Mouse (Mus musculus): Measurements from ENCODE around the gene Vmn1r219. TPM values are rescaled to one million over a fixed set of nuclear protein-coding genes. Genes with fewer than 3 reads are reported as not detected.
"Not testable (repeated sequence)": the region's sequence is repeated elsewhere in the genome, so short reads cannot be mapped to it uniquely, and the experiment has no call there.

Vmn1r219 gene
- polyA plus RNA-seq (2017; shearing (Covaris generic)): not detected

DNA sequence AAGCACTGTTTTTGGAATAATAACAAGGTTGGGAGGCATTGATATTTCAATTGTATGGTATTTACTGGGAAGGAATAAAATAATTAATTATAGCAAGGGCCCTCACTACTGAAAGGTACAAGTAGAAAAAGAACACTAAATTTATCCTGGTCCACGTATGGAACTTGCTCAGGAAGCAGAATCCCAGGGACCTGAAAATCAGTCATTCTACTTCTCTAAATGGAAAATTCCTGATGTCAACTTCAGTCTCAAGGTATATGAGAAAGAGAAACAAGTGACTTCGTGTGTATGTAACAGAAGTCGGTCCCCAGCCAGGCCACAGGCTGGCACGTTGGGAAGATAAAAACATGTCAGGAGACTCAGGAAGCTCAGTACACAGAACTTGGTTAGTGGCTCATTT is at the start of gene Vmn1r219:
Vmn1r219 (plus strand) TSS at position 301 of the 400 bp plus-strand sequence.
- ATAC-seq: no peak

DNA sequence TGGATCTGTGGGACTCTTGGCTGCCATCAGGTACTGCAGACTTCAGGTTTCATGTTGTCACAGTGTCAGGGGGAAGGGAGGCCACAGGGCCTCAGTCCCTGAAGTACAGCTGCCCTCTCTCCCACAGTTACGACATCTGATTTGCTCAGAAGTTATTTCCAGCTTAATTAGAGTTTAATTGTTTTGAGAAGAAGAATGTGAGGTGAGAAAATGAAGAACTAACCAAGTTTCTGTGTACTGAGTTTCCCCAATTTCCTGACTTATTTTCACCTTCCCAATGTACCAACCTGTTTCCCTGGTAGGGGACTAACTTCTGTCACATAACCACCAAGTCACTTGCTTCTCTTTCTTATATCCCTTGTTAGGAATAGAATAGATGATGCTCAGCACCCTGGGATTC is 41.0 kb upstream of the Vmn1r219 start, which contains the start of gene Vmn1r217:
Vmn1r217 (minus strand) TSS at position 101 of the 400 bp plus-strand sequence.
- ATAC-seq: not testable (repeated sequence)

DNA sequence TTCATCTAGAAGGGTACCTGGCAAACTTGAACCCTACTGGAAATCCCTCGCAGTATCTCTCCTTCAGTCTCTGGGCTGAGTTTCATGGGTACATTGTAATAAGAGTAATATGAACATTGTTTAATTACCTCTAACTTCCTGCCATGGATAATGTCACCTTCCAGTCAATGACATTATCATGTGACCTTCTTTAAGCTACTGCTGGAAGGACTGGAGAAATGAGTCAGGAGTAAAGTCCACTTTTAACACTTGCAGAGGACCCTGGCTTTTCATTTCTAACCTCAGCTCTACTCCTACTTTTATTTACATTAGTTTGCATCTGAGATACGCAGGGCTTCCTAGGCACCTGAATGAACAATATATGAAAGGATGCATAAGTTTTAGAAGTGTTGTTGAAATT is 38.5 kb upstream of the Vmn1r219 start:
- no peak for ATAC-seq

DNA sequence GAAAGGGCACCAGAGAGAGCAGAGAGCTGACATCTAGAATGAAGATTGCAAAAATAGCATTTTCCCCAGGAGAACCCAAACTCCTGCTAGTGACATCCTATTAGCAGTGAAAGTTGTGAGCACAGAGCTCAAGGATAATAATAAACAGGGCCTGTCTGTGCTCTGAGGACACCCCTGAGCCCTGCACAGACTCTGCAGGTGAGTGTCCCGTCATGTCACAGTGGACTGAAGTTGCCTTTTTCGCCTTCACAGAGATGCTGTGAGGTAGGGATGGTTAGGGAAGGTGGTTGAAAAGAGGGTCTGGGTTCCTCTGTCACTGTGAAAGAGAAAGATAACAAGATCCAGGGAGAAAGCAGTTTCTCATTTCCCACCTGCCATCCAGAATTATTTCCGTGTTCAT is 26.0 kb upstream of the Vmn1r219 start, which contains the start of gene Vmn1r218:
Vmn1r218 (plus strand) TSS at position 57 of the 400 bp plus-strand sequence.
- no peak for ATAC-seq

DNA sequence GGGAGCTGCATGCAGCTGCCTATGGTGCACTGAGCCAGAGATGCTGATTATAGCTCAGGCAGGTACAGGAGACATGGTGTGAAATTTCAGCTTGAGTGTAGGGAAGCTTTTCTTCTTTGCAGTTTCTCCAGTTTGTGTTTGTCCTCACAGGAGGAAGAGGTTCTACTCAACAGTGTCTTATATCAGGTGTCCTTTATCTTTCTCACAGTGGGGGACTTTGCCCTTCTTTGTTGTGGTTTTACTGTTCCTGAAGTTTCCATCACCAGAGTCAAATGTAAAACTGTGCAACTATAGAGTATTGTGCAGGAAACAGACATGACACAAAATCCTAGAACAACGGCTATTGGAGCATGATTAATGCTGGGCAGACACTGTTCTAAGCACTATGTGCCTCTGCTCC is 25.6 kb upstream of the Vmn1r219 start:
- no peak for ATAC-seq

DNA sequence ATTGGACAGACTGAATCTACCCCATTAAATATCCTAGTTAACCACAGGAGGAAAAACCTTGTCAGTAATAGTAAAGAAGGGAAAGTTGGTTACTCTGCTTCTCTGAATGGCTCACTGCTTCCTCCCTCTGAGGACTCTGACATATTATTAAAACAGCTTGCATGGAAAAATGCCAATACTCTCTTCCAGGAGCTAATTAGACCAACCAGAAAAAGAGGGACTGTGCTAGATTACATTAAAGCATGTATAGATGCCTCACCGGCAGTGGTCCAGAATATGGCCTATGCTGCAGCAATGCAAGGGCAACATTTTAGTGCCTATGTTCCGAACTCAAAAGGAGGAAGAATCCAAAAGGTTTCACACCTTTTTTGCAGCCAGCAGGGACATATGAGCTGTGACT is 20.2 kb upstream of the Vmn1r219 start:
- no peak for ATAC-seq

DNA sequence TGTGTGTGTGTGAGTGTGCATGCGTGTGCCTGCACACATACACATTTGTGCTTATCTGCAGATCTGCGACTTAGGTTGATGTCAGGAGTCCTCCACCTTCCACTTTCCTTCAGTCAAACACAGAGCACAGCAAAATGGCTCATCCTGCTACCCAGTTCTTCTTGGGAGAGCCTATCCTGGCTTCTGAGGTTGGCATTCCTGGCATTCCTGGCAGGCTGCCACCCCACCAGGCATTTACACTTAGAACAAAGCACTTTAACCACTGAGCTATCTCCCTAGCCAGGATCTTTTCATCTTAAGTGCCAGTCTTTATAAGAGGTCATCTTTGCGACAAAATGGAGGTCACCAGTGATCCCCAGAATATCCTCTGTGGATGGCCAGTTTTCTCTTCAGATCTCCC is 1.3 kb upstream of the Vmn1r219 start:
- ATAC-seq: no peak

DNA sequence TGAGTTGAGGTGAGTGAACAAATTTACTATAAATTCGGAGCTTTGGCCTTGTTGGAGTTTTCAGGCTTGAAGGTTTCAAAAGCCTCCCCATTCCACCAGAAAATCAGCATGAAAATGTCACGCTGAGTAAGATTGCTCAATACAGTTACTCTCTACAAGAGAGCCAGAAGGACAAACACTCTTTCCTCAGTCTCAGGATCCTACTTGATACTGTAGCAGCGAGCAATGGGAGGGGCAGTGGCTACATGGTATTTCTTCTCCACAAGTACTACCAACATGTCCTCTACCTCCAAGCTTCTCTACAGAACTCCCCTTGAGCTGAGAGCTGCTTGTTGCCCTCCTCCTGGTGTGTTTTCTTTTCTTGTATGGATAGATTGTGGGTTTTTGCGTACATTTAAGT is 7.4 kb downstream of the Vmn1r219 start:
- not testable (repeated sequence) for ATAC-seq

DNA sequence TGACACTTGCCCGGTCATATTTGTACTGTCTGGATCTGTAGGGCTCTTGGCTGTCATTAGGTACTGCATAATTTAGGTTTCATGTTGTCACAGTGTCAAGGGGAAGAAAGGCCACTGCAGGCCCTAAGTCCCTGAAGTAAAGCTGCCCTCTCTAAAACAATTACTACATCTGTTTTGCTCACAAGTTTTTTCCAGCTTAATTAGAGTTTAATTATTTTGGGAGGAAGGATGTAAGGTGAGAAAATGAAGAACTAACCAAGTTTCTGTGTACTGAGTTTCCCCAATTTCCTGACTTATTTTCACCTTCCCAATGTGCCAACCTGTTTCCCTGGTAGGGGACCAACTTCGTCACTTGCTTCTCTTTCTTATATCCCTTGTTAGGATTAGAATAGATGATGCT is 28.8 kb downstream of the Vmn1r219 start, which contains the start of gene Vmn1r220:
Vmn1r220 (minus strand) TSS at position 101 of the 400 bp plus-strand sequence.
- ATAC-seq: no peak

DNA sequence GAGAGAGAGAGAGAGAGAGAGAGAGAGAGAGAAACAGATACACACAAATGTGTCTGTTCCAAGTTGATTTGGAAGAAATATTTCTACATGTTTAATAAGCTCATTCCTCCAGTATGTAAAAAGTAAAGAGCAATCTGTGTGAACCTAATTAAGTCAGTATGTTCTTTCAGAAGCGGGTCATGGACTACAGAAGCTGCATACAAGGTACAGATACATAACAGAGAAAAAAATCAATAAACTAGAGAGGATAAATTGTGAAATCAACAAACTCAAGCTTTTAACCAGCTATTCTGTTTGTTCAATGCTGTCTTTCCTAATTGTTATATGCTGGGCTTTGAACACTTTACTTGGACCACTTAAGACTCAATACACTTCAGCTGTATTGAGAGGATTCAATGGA is 44.8 kb downstream of the Vmn1r219 start:
- ATAC-seq: not testable (repeated sequence)

DNA sequence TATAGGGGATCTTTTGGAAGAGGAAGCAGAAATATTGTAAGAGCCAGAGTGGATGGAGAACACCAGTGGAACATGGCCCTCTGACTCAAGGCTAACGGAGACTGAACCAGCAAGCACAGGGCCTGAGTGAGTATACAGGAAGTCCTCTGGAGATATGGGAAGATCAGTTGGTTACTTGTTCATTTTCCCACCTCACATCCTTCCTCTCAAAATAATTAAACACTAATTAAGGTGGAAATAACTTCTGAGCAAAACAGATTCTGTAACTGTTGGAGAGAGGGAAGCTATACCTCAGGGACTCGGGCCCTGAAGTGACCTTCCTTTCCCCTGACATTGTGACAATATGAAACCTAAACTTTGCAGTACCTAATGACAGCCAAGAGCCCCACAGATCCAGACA is 54.7 kb downstream of the Vmn1r219 start, which contains the start of gene Vmn1r221:
Vmn1r221 (plus strand) TSS at position 301 of the 400 bp plus-strand sequence.
- ATAC-seq: not testable (repeated sequence)

Other genes starting within 250 kb of the Vmn1r219 start
- not detected for gene Vmn1r213, start 151.7 kb upstream of the Vmn1r219 start, polyA plus RNA-seq (2017; shearing (Covaris generic))
- under 1 TPM in 1 of 2 experiments, not detected in 1; 0.45 TPM for gene Vmn1r214, start 128.9 kb upstream of the Vmn1r219 start, polyA plus RNA-seq (2017; shearing (Covaris generic))
- gene Vmn1r215, start 91.3 kb upstream of the Vmn1r219 start, polyA plus RNA-seq (2017; shearing (Covaris generic)): not detected
- not detected for gene Vmn1r217, start 41.1 kb upstream of the Vmn1r219 start, polyA plus RNA-seq (2017; shearing (Covaris generic))
- not detected for gene Vmn1r218, start 26.2 kb upstream of the Vmn1r219 start, polyA plus RNA-seq (2017; shearing (Covaris generic))
- gene Vmn1r220, start 28.7 kb downstream of the Vmn1r219 start, polyA plus RNA-seq (2017; shearing (Covaris generic)): not detected
- not detected for gene Vmn1r221, start 54.8 kb downstream of the Vmn1r219 start, polyA plus RNA-seq (2017; shearing (Covaris generic))
- not detected for gene Vmn1r222, start 76.6 kb downstream of the Vmn1r219 start, polyA plus RNA-seq (2017; shearing (Covaris generic))
- gene Vmn1r223, start 87.8 kb downstream of the Vmn1r219 start, polyA plus RNA-seq (2017; shearing (Covaris generic)): not detected
- 10 to 100 TPM; 29.2 to 34.1 TPM for gene Zfp322a, start 209.9 kb downstream of the Vmn1r219 start, polyA plus RNA-seq (2017; shearing (Covaris generic))

Data from activated CD4-positive, CD25-positive, alpha-beta regulatory T cell, adult 4 months (primary cell).